32 mouse cellular contexts compared by ENCODE assay signal in genomic region chr11:111060216-111060615, GRCm38 (mm10). TPM values are rescaled to one million over a fixed set of nuclear protein-coding genes. Genes with fewer than 3 reads are reported as not detected.
"Had no signal": no experiment of that assay in that cellular context is flagged by ENCODE, and none has a peak within 500 bp of the region (broad histone marks: within the 10 kb centered on the region; RNA-seq: fewer than 3 reads in every experiment).

No protein-coding gene starts in this region.

- H3K27me3 ChIP-seq: limb, embryonic 12.5 days; limb, embryonic 13.5 days; limb, embryonic 15.5 days; liver, embryonic 12.5 days; liver, embryonic 13.5 days; lung, embryonic 15.5 days; midbrain, embryonic 12.5 days; midbrain, embryonic 13.5 days; midbrain, embryonic 15.5 days had no signal

- H3K9me3 ChIP-seq: limb, embryonic 10.5 days; limb, embryonic 12.5 days; limb, embryonic 13.5 days; limb, embryonic 15.5 days; liver, embryonic 12.5 days; liver, embryonic 13.5 days; liver, embryonic 15.5 days; lung, embryonic 15.5 days; megakaryocyte, embryonic 14.5 days; midbrain, embryonic 10.5 days; midbrain, embryonic 12.5 days; midbrain, embryonic 13.5 days; midbrain, embryonic 15.5 days had no signal

- DNase-seq: left cerebral cortex, postnatal 4 days; liver; liver, embryonic 13.5 days; liver, postnatal 0 days; lung, adult 18-20 months; lung, adult 2 months; lung, embryonic 14.5 days; lung, postnatal 10 days; lung, postnatal 14 days; lung, postnatal 36 days; lung, postnatal 4 days; midbrain, embryonic 14.5 days had no signal

- H3K4me3 ChIP-seq: left cerebral cortex, adult 2 months; limb, embryonic 10.5 days; limb, embryonic 12.5 days; limb, embryonic 13.5 days; limb, embryonic 15.5 days; liver, embryonic 12.5 days; liver, embryonic 13.5 days; liver, embryonic 15.5 days; lung, embryonic 15.5 days; megakaryocyte, embryonic 14.5 days; midbrain, embryonic 10.5 days; midbrain, embryonic 12.5 days; midbrain, embryonic 13.5 days; midbrain, embryonic 15.5 days had no signal

- H3K4me2 ChIP-seq: limb, embryonic 12.5 days; limb, embryonic 13.5 days; limb, embryonic 15.5 days; liver, embryonic 11.5 days; liver, embryonic 12.5 days; liver, embryonic 13.5 days; liver, embryonic 15.5 days; lung, embryonic 14.5 days; lung, embryonic 15.5 days; midbrain, embryonic 11.5 days; midbrain, embryonic 12.5 days; midbrain, embryonic 13.5 days; midbrain, embryonic 15.5 days had no signal

- H3K9ac ChIP-seq: limb, embryonic 12.5 days; limb, embryonic 13.5 days; limb, embryonic 15.5 days; liver, embryonic 12.5 days; liver, embryonic 13.5 days; liver, embryonic 14.5 days; liver, embryonic 15.5 days; liver, postnatal 0 days; lung, embryonic 14.5 days; lung, embryonic 15.5 days; midbrain, embryonic 12.5 days; midbrain, embryonic 13.5 days; midbrain, embryonic 15.5 days had no signal

- ATAC-seq: liver, embryonic 12.5 days; liver, postnatal 0 days; lung, postnatal 0 days; midbrain, embryonic 13.5 days; midbrain, embryonic 15.5 days; midbrain, embryonic 16.5 days had no signal

- H3K36me3 ChIP-seq: limb, embryonic 10.5 days; limb, embryonic 12.5 days; limb, embryonic 13.5 days; limb, embryonic 15.5 days; liver, embryonic 12.5 days; liver, embryonic 13.5 days; liver, embryonic 15.5 days; lung, embryonic 15.5 days; midbrain, embryonic 10.5 days; midbrain, embryonic 12.5 days; midbrain, embryonic 13.5 days; midbrain, embryonic 15.5 days had no signal

- H3K27ac ChIP-seq: left cerebral cortex, adult 2 months; limb, embryonic 10.5 days; limb, embryonic 12.5 days; limb, embryonic 13.5 days; limb, embryonic 15.5 days; liver, embryonic 12.5 days; liver, embryonic 13.5 days; liver, embryonic 14.5 days; liver, embryonic 15.5 days; lung, embryonic 15.5 days; macrophage; midbrain, embryonic 10.5 days; midbrain, embryonic 12.5 days; midbrain, embryonic 13.5 days; midbrain, embryonic 15.5 days had no signal

- H3K4me1 ChIP-seq: limb, embryonic 13.5 days; limb, embryonic 15.5 days; lung, embryonic 15.5 days; midbrain, embryonic 12.5 days had no signal

RNA-seq across cellular contexts. Expression of gene Kcnj2, which starts 5.7 kb away (rescaled TPM):
- total RNA-seq: megakaryocyte-erythroid progenitor cell, adult 5-6 weeks had no signal
